Mouse (Mus musculus) spleen, postnatal 4 days (tissue): ENCODE data around the gene Acmsd.

Experiments used
- DNase-seq, 2 experiments: peaks; one replicate each; pipeline ENCODE4 v3.0.0; 2022; ENCODE audit warnings: low spot score in 2 of 2

Gene Acmsd

GRCm38 (mm10) chr1:127775206-127775720 lies 46.0 kb downstream of the Acmsd start:
- DNase-seq, result no peak

DNA sequence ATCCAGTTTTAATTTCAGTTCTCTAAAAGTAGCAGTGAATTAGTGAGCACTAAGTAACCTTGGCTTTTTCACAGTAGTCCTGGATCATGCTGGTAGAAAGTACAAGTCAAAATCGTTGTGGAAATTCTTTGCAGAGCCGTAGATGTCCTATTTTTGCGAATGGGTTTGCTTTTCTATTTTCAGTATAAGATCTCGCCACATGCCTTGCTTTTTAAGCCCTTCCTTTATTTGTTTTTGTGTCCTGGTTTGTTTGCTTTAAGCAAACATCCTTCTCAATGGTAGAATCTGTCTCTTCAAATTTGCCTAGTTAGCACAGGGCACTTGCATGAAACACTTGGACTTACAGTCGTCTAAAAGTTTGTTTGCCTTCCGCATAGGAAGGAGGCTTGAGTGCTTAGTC lies 47.0 kb downstream of the Acmsd start:
- DNase-seq, result no peak

- DNase-seq, result no peak
Measured at GRCm38 (mm10) chr1:127778611-127779010, 49.4 kb downstream of the Acmsd start.

GRCm38 (mm10) chr1:127780142-127780541 lies 50.9 kb downstream of the Acmsd start:
- no peak for DNase-seq

- DNase-seq, result no peak
Measured at GRCm38 (mm10) chr1:127780849-127781248, 51.6 kb downstream of the Acmsd start.

DNA sequence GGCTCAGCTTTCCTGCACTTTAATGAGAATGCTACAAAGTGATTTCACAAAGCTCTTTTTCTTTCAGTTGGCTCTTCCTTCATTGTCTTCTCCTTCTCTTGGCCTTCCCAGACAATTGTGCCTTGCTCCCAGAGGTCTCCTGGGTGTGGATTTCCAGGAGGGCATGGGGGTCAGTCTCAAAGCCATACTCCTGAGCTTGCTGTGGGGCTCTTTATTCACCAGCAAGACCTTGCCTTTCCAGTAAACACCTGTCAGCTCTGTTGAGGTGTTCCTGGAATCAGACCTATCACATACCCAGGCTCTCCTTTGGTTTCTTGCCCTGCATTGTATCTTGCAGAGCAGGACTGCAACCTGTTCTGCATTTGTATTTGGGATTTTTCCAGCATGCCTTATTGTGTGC lies 54.6 kb downstream of the Acmsd start:
- DNase-seq, result no peak

DNA sequence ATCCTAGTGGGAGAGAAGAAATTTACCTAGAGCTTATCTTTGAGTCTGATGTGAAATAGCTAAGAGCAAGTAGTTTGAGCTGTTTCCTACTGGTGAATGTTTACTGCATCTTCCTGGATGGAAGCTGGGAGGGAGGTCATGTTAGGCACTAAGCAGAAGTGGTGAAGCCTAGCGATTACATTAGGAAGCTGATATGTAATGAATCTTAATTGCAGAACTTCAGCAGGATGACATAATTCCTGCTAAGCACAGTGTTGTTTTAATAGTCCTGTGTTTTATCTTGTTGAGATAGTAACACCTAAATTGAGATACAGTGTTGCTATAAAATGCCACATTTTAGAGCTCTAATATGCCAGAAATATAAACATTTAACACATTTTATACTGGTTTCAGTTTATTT lies 56.7 kb downstream of the Acmsd start:
- no peak for DNase-seq

DNA sequence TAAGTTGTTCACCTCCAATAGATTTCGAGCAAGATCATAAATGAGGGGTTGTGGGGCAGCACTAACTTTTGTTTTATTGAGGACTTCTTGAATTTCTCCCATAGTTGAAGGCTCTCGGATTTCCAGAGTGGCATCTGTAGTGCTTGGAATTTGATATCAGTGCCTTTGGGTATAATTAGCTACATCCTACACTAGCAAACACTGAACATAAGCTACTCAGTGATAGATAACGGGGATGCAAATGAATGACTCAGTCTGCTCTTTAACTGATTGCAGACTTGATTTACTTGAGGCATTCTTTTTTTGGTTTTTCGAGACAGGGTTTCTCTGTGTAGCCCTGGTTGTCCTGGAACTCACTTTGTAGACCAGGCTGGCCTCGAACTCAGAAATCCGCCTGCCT lies 59.7 kb downstream of the Acmsd start:
- no peak for DNase-seq

GRCm38 (mm10) chr1:127793459-127793858 lies 64.2 kb downstream of the Acmsd start:
- no peak for DNase-seq

- no peak for DNase-seq
Measured at GRCm38 (mm10) chr1:127795087-127795769, 66.0 kb downstream of the Acmsd start.

GRCm38 (mm10) chr1:127796341-127796740 lies 67.1 kb downstream of the Acmsd start:
- no peak for DNase-seq

GRCm38 (mm10) chr1:127796752-127797151 lies 67.5 kb downstream of the Acmsd start:
- DNase-seq, result no peak

DNA sequence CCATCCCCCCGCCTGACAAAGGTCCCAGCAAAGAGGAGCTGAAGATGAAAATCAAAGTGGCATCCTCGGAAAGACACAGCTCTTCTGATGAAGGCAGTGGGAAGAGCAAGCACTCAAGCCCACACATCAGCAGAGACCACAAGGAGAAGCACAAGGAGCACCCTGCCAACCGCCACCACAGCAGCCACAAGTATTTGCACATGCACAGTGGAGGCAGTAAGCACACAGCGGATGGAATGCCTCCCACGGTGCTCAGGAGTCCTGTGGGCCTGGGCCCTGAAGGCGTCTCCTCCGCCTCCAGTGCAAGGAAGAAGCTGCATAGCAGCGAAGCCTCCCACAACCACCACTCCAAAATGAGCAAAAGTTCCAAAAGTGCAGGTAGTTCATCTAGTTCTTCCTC lies 73.7 kb downstream of the Acmsd start:
- DNase-seq, result no peak

GRCm38 (mm10) chr1:127808671-127809070 lies 79.5 kb downstream of the Acmsd start:
- no peak for DNase-seq

DNA sequence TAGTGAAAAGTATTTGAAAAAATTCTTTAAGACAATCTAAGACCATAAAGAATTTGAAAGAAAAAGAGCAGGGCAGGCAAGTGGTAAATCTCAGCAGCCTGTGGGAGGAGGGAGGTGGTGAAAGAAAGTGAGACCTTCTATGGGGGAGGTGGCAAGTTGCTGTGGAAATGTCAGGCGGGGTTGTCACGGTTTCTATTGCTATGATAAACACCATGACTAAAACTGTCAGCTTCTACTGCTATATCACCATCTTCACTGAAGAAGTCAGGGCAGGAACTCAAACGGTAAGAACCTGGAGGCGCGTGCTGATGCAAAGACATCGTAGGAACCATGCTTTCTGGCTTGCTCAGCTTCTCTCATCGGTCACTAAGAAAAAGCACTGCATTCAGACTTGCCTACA lies 83.7 kb downstream of the Acmsd start:
- DNase-seq, result no peak

- DNase-seq, result no peak
Measured at GRCm38 (mm10) chr1:127816381-127816780, 87.2 kb downstream of the Acmsd start.
